ENCODE assay signal across 8 mouse cellular contexts in the genomic region with DNA sequence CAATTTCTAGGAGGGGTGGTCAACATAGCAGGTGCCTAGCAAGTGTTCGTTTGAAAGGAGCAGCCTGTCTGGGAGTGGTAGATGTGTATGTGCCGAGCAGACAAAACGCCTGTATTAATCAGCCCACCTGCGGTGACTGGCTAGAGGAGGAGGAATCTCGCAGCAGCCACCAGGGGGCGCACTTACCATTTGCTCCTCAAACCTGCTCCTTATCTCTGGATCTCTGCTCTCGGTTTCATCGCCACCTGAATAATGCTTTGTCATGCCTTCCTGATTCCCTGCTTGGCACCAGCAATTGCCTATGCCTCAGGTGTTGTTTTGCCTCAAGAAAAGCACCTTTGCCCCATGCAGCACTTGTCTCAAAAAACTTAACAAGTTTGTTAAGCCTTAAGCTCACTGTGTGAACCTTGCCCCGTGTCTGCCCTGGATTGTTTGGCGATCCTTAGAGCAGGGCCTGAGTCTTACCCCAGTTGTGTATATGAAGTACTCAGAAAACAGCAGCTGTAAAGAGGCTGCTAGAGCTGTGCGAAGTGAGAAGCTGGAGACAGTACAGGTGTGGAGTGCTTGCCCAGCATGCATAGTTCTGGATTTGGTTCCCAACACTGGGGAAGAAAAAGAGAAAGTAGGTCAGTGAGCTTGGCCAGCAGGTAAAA. TPM values are rescaled to one million over a fixed set of nuclear protein-coding genes. Genes with fewer than 3 reads are reported as not detected.
A peak's percentile ranks its signal among the peaks of the same experiment; 100 is the strongest.
DNase-seq lines count a peak whose midpoint lies in the region; ATAC-seq and TF ChIP-seq lines count a peak whose summit lies in the region.

No protein-coding gene starts in this region.

- no peak for TF ChIP-seq POLR2A in cortical plate, adult 2 months (IDR thresholded peaks at IDR 0.05; ENCODE audit: extremely low read depth, insufficient read depth, low read length)

- DNase-seq in adrenal gland, adult (ENCODE audit: inconsistent age in 2 of 2, low spot score in 1 of 2) = peak; percentile 84 to 95
- peak; percentile 82 for DNase-seq in gastrocnemius, postnatal 14 days
- peak; percentile 93 for DNase-seq in induced T-regulatory cell, adult 2 months (ENCODE audit: low read depth)
- DNase-seq in left cerebral cortex, postnatal 10 days (ENCODE audit: extremely low spot score in 1 of 2, low spot score in 2 of 2) = peak; percentile 34 to 85
- peak; percentile 59 for DNase-seq in right cerebral cortex, postnatal 25 days
- peak; percentile 81 to 88 for DNase-seq in urinary bladder, postnatal 36 days (ENCODE audit: low spot score in 2 of 2)

- no peaks in the 10 kb centered on the region for H3K4me1 ChIP-seq in cortical plate, adult 2 months (ENCODE audit: control insufficient read depth, insufficient read depth, low read length)

- ATAC-seq in megakaryocyte-erythroid progenitor cell, adult 5-6 weeks (replicated peaks; ENCODE audit: low FRiP score, low TSS enrichment, poor library complexity, severe bottlenecking) = peak; percentile 87

- TF ChIP-seq CTCF in cortical plate, adult 2 months (IDR thresholded peaks at IDR 0.05; ENCODE audit: extremely low read depth, insufficient read depth, low read length) = peak; percentile 83

- H3K4me3 ChIP-seq in cortical plate, adult 2 months (ENCODE audit: insufficient read depth, low read length) = no peak overlapping the region

- no peak overlapping the region for H3K27ac ChIP-seq in cortical plate, adult 2 months (ENCODE audit: insufficient read depth, low read length)

- intact Hi-C loops in gastrocnemius, postnatal 14 days (cut with DNase I; ENCODE audit: low total_unique reads) = loop anchor here (2.0 kb wide), 1 partner anchor 36 kb away; no protein-coding TSS in a partner anchor
- intact Hi-C loops in left cerebral cortex, postnatal 10 days (cut with DNase I) = loop anchor here (5.0 kb wide), 1 partner anchor 36 kb away; a partner anchor contains a TSS

RNA-seq across cellular contexts. Expression of a gene that starts 13.8 kb away (rescaled TPM):
- 1.8 and 2.6 TPM in 2 replicates for polyA plus RNA-seq in cortical plate, adult 2 months (2012; rRNA removed)
- under 1 TPM in 1 of 2 experiments, not detected in 1; 0.64 TPM for total RNA-seq in gastrocnemius, postnatal 14 days (2021)
- 1 to 10 TPM in 1 of 2 experiments, under 1 TPM in 1; 0.28 to 1.4 TPM for total RNA-seq in left cerebral cortex, postnatal 10 days (2021)
- not detected in 2 replicates for total RNA-seq in megakaryocyte-erythroid progenitor cell, adult 5-6 weeks (2014; fragmentation: Nextera tagmentation)
- total RNA-seq in megakaryocyte-erythroid progenitor cell, adult 5-6 weeks (2017) = 0.42 TPM in 1 of 2 replicates, not detected in the other

RNA-seq across cellular contexts. Expression of a gene that starts 20.1 kb away (rescaled TPM):
- polyA plus RNA-seq in cortical plate, adult 2 months (2012; rRNA removed) = 8.3 and 8.6 TPM in 2 replicates
- total RNA-seq in gastrocnemius, postnatal 14 days (2021) = not detected
- 10 to 100 TPM; 14.3 to 16.3 TPM for total RNA-seq in left cerebral cortex, postnatal 10 days (2021)
- total RNA-seq in megakaryocyte-erythroid progenitor cell, adult 5-6 weeks (2014; fragmentation: Nextera tagmentation) = not detected in 2 replicates
- total RNA-seq in megakaryocyte-erythroid progenitor cell, adult 5-6 weeks (2017) = not detected in 2 replicates

RNA-seq across cellular contexts. Expression of a gene that starts 21.2 kb away (rescaled TPM):
- not detected in 2 replicates for polyA plus RNA-seq in cortical plate, adult 2 months (2012; rRNA removed)
- total RNA-seq in gastrocnemius, postnatal 14 days (2021) = not detected
- not detected for total RNA-seq in left cerebral cortex, postnatal 10 days (2021)
- not detected in 2 replicates for total RNA-seq in megakaryocyte-erythroid progenitor cell, adult 5-6 weeks (2014; fragmentation: Nextera tagmentation)
- not detected in 2 replicates for total RNA-seq in megakaryocyte-erythroid progenitor cell, adult 5-6 weeks (2017)

RNA-seq across cellular contexts. Expression of a gene that starts 37.6 kb away (rescaled TPM):
- 32.2 and 33.0 TPM in 2 replicates for polyA plus RNA-seq in cortical plate, adult 2 months (2012; rRNA removed)
- total RNA-seq in gastrocnemius, postnatal 14 days (2021) = 1 to 10 TPM; 8.3 to 8.9 TPM
- total RNA-seq in left cerebral cortex, postnatal 10 days (2021) = 10 to 100 TPM; 33.7 to 33.8 TPM
- total RNA-seq in megakaryocyte-erythroid progenitor cell, adult 5-6 weeks (2014; fragmentation: Nextera tagmentation) = 9.0 and 13.1 TPM in 2 replicates
- 6.5 and 12.4 TPM in 2 replicates for total RNA-seq in megakaryocyte-erythroid progenitor cell, adult 5-6 weeks (2017)

RNA-seq across cellular contexts. Expression of a gene that starts 42.4 kb away (rescaled TPM):
- polyA plus RNA-seq in cortical plate, adult 2 months (2012; rRNA removed) = 25.8 and 25.9 TPM in 2 replicates
- total RNA-seq in gastrocnemius, postnatal 14 days (2021) = 1 to 10 TPM; 8.2 to 8.9 TPM
- 10 to 100 TPM; 18.0 to 19.1 TPM for total RNA-seq in left cerebral cortex, postnatal 10 days (2021)
- total RNA-seq in megakaryocyte-erythroid progenitor cell, adult 5-6 weeks (2014; fragmentation: Nextera tagmentation) = 10.3 and 21.8 TPM in 2 replicates
- 39.6 and 52.1 TPM in 2 replicates for total RNA-seq in megakaryocyte-erythroid progenitor cell, adult 5-6 weeks (2017)

Comparison
In these comparisons a context has a peak if more than half of its experiments do, and no peak if none do; other contexts are left out.
1. RNA of a gene that starts 20.1 kb away (total RNA-seq): 14.3 to 16.3 TPM in left cerebral cortex, postnatal 10 days; not detected in gastrocnemius, postnatal 14 days and not detected in megakaryocyte-erythroid progenitor cell, adult 5-6 weeks; every median in the first group is over 10 times any median in the second.
2. Peak in every context shown above with its lines, with median percentiles within 50 percentile points of each other: DNase-seq.